Mouse (Mus musculus): ENCODE measurements at regions not wholly inside any gene's neighbourhood (a gene's known extent, or its start where the extent isn't known, plus 50 kb on each side); places are given as distances from the start of the nearest gene placed in this dataset.
A peak's percentile ranks its signal among the peaks of the same experiment; 100 is the strongest.

DNA sequence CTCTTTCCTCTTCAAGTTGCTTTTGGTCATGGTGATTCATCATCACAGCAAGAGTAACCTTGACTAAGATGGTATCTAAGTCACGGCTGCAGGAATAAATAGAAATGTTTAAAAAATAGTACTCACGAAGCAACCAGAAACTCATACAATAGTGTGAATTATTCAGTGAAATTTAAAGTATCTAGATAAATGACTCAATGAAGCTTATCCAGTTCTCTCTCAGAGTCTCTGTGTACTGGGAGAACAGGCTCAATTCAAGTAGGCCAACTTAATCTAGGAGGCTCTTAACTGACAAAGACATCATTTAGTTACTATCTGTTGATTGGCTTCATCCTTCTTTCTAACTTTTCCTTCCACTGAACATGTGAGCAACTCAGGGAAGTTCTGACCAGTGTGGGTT, 175.5 kb upstream of the Pcdh15 start:
- no peak for DNase-seq (ENCODE audit: low spot score)

DNA sequence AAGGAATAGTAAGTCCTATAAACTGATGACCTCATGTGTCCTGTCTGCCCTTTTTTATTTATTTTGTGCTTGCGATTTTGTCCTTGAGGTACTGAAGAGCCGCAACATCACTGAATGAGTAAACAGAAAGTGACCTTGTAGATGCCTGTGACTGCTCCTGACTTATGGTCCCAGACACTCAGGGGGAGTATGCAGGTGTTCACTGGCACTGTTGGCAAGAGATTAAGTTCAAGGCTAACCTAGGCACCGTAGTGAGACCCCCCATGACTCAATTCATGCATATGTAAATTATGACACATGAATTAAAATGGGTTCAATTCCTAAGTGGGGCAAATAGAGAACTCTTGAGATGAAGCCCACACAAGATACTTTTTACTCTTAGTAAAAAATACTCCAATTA, 142.2 kb upstream of the Pcdh15 start:
- DNase-seq (ENCODE audit: low spot score): no peak

DNA sequence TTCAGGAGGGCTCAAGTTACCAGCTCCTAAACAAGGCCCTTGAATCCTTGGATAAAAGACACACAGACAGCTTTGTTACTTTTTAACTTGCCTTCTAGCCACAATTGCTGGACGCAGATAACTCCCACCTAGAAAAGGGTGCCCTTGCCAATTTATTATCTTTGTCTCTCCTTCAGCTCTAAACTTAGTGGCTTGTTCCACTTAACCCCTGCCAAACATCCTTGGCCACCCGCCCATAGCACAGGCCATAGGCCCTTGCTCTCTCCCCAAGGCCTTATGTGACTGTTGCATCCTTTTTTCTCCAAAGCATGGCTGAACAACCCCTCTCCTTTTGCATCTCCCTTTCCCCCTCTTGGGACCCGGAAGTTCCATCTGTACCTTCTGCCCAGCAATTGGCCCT, 139.1 kb upstream of the Pcdh15 start:
- peak; percentile 3 for DNase-seq (ENCODE audit: low spot score)

DNA sequence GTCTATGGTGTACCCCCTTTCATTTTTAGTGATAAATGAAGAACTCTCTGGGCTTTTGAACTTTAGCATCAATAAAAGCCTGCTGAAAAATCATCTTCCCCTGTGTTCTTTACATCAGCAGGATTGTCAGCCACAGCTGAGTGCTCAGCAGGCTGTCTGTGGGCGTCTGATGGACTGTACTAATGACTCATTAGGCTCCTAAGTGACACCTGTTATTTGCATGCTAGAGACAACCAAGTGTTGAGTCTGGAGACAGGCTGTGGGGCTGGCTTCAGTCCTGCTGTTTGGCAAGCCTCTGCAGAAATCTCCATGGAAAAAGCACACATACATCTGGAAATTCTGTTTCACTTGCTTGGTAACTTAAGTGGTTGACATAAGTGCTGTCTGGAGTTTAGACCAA, 117.8 kb upstream of the Pcdh15 start:
- no peak for DNase-seq (ENCODE audit: low spot score)

DNA sequence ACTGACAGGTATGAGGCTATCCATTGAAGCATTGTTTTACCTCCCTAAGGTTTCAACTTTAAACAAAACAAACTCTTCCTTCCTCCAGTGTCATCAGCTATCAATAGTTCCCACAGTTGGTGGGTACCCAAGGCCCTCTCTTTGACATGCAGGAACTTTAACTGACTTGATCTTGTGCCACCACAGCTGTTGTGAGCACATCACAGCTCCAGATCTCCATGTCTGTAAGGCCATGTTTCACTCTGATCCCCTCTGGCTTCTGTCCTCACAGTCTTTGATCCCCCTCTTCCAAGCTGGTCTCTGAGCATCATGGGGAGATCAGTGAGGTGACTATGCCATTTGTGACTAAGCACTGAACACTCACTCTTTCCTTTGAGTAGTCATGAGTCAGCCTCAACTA, 110.8 kb upstream of the Pcdh15 start:
- DNase-seq (ENCODE audit: low spot score): no peak

DNA sequence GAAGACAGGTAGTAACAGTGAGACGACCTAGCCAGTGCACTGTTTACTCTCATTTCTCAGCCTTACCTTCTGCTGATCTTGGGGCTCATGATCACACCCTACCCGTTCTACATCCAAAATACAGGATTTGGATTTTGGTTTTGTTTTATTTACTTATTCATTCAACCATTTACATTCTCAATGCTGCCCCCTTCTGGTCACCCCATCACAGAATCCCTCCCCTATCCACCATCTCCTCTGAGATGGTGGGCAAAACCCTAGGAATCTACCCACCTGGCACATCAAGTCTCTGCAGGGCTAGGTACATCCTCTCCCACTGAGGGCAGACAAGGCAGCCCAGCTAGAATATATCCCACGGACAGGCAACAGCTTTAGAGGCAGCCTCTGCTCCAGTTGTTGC, 88.2 kb upstream of the Pcdh15 start:
- DNase-seq (ENCODE audit: low spot score): no peak

DNA sequence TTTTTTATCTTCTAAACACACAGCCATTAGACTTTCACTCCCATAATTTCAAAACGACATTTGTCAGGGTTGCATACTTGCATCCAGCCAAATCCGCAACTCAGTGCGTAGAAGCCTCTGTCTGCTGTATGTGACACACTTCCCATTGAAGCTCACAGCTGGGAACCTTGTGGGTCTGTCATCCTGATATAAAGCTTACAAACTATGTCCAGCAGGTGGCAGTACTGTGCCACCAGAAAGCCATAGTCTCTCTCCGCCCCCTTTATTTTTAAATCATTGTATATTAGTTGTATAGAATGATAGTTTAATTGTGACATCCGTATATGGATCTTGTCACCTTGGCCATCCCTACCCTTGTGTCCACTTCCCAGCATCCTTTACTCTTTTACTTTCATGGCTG, 87.3 kb upstream of the Pcdh15 start:
- DNase-seq (ENCODE audit: low spot score): no peak

DNA sequence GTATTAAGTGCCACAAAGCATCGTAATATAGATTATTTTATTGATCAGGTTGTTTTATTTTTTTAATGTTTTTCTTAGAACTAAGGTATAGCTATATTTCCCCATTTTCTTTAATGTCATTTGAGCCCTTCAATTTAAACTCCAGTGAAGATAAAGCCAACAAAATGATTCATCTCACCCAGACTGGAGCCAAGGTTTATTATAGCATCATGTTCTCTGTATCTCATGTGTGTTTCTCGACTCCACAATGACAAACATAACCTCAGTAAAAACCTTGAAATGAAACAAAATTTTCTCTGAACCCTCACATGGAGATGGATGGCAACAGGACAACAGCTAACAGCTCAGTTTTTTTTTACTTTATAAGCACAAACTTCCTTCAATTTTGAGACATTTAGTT, 61.7 kb upstream of the Pcdh15 start:
- no peak for DNase-seq (ENCODE audit: low spot score)

DNA sequence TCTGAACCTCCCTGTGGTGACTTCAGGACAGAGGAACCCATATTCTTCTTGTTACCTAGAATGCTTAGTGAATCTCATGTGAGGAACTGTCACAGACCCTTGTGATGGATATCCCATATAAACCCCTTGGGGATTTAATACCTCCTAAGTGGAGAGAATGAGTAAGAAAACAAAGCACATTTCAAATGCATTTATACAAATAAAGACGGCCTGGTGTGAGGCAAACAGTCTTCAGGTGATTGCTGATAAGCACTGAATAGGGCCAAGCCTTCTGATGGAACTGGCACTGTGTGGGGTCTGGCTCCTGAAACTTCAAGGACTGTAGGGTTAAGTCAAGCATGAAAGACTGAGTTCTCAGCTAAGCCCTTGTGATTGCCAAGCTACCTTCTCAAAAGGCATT, 59.6 kb upstream of the Pcdh15 start:
- no peak for DNase-seq (ENCODE audit: low spot score)

All from ovary, postnatal 14 days (tissue).